Mouse (Mus musculus): ENCODE data around the gene Ugt1a5. TPM values are rescaled to one million over a fixed set of nuclear protein-coding genes. Genes with fewer than 3 reads are reported as not detected.

Gene Ugt1a5
- polyA plus RNA-seq, 1 experiment from 2014 or later, result not detected

GRCm38 (mm10) chr1:88226670-88227379 is 61.0 kb downstream of the Ugt1a5 start, which contains the start of gene Mroh2a:
TSS of gene Mroh2a (plus strand) at chr1:88226986.
- 54% methylated on average over 5 of the region's 5 CpGs for WGBS
- Histone ChIP-seq H3K27ac (no peak within 1 kb of the TSS), H3K9me3 (peaks cover 64% of the 10 kb centered on the region), H3K27me3 (no peaks in the 10 kb centered on the region), H3K9ac (no peak within 1 kb of the TSS), H3K4me1 (no peaks in the 10 kb centered on the region), H3K36me3 (no peaks in the 10 kb centered on the region), H3K4me2 (replicated peaks) (no peak within 1 kb of the TSS), H3K4me3 (no peak within 1 kb of the TSS)
- ATAC-seq (ENCODE audit: insufficient number of reproducible peaks, insufficient read depth, low FRiP score, low TSS enrichment), result no peak

DNA sequence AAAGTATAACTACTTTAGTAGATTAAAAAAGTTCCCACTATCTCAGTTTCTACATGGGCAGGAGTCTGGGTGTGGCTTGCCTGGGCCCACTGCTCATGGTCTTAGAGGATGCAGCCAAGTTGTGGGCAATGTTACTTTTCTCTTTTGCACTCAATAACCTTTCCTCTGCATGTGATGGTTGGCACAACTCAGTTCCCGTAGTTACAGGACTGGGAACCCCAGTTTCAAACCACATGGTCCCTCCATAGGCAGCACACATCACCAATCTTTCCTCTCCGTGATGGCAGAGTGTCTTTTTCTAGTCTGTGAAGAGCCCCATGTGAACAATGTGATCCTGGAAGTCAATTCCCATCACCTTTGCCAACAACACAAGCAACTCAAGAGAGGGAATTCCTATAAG is 61.7 kb downstream of the Ugt1a5 start:
- no peaks in the 10 kb centered on the region for H3K4me1 ChIP-seq

GRCm38 (mm10) chr1:88228121-88228520 is 62.3 kb downstream of the Ugt1a5 start:
- 68% methylated on average over 7 of the region's 7 CpGs for WGBS
- no peak overlapping the region for H3K4me2 ChIP-seq (replicated peaks)
- no peak for ATAC-seq (ENCODE audit: insufficient number of reproducible peaks, insufficient read depth, low FRiP score, low TSS enrichment)

More for the DNA sequence above, 61.7 kb downstream of the Ugt1a5 start:
- Histone ChIP-seq H3K27ac (no peak overlapping the region), H3K4me3 (no peak overlapping the region), H3K36me3 (no peaks in the 10 kb centered on the region), H3K4me2 (replicated peaks) (no peak overlapping the region), H3K27me3 (no peaks in the 10 kb centered on the region), H3K9ac (no peak overlapping the region), H3K9me3 (peaks cover 71% of the 10 kb centered on the region)
- no peak for ATAC-seq (ENCODE audit: insufficient number of reproducible peaks, insufficient read depth, low FRiP score, low TSS enrichment)
- 57% methylated on average over 2 of the region's 2 CpGs for whole genome bisulfite sequencing

DNA sequence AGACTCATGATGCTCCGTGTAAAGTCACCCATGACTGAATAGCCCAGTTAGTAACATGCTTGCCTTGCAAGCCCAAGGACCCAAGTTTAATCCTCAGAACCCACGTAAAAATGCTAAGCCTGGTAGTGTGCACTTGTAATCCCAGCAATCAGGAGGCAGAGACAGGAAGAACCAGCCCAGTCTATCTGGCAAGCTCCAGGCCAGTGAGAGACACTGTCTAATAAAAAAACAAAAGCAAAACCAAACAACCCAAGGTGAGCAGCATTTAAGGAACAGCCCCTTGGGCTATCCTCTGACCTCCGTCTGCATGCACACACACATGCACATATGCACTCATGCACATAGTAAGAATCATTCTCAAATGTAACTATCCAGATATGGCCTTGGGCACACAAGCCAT is 63.8 kb downstream of the Ugt1a5 start:
- Histone ChIP-seq H3K27ac (no peak overlapping the region), H3K9ac (no peak overlapping the region), H3K27me3 (no peaks in the 10 kb centered on the region), H3K4me1 (no peaks in the 10 kb centered on the region), H3K4me3 (no peak overlapping the region), H3K36me3 (no peaks in the 10 kb centered on the region), H3K4me2 (replicated peaks) (no peak overlapping the region), H3K9me3 (peaks cover 92% of the 10 kb centered on the region)
- no peak for ATAC-seq (ENCODE audit: insufficient number of reproducible peaks, insufficient read depth, low FRiP score, low TSS enrichment)
- 77% methylated on average over 3 of the region's 3 CpGs for WGBS

More at GRCm38 (mm10) chr1:88228121-88228520, 62.3 kb downstream of the Ugt1a5 start:
- Histone ChIP-seq H3K27me3 (no peaks in the 10 kb centered on the region), H3K27ac (no peak overlapping the region), H3K9ac (no peak overlapping the region), H3K36me3 (no peaks in the 10 kb centered on the region), H3K4me1 (no peaks in the 10 kb centered on the region), H3K4me3 (no peak overlapping the region), H3K9me3 (peaks cover 77% of the 10 kb centered on the region)

DNA sequence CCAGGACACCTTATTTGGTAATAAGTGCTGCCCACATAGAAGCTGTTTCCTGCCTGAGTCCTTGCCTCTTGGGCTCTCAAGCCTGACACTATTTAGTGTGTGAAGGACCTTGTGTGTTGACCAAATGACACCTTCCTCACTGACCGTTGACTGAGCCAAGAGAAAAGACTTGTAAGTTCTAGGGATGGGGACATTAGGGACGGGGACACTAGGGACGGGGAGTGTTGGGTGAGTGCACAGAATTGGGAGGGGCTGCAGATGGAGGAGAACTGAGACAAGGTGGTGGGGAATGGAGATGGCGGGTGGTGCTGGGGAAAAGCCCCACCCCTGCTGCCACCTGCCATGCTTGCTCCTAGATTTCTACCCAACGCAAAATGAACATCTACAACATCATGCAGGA is 64.2 kb downstream of the Ugt1a5 start:
- no peaks in the 10 kb centered on the region for H3K36me3 ChIP-seq
- no peak overlapping the region for H3K4me3 ChIP-seq
- H3K27ac ChIP-seq, result no peak overlapping the region
- H3K4me1 ChIP-seq, result no peaks in the 10 kb centered on the region
- H3K4me2 ChIP-seq (replicated peaks), result no peak overlapping the region
- H3K9me3 ChIP-seq, result peaks cover 96% of the 10 kb centered on the region
- ATAC-seq (ENCODE audit: insufficient number of reproducible peaks, insufficient read depth, low FRiP score, low TSS enrichment), result no peak
- no peak overlapping the region for H3K9ac ChIP-seq
- 86% methylated on average over 5 of the region's 5 CpGs for WGBS
- no peaks in the 10 kb centered on the region for H3K27me3 ChIP-seq

- Histone ChIP-seq H3K4me2 (replicated peaks) (no peak overlapping the region), H3K4me3 (no peak overlapping the region), H3K27me3 (no peaks in the 10 kb centered on the region), H3K9ac (no peak overlapping the region), H3K4me1 (no peaks in the 10 kb centered on the region), H3K36me3 (no peaks in the 10 kb centered on the region), H3K9me3 (peaks cover 98% of the 10 kb centered on the region), H3K27ac (no peak overlapping the region)
- ATAC-seq (ENCODE audit: insufficient number of reproducible peaks, insufficient read depth, low FRiP score, low TSS enrichment), result no peak
- 70% methylated on average over 7 of the region's 7 CpGs for WGBS
These were observed 64.6 kb downstream of the Ugt1a5 start for GRCm38 (mm10) chr1:88230421-88230820.

GRCm38 (mm10) chr1:88230981-88231802 is 65.4 kb downstream of the Ugt1a5 start:
- H3K9ac ChIP-seq, result no peak overlapping the region
- no peaks in the 10 kb centered on the region for H3K27me3 ChIP-seq
- no peak overlapping the region for H3K4me2 ChIP-seq (replicated peaks)
- 74% methylated on average over 6 of the region's 6 CpGs for WGBS
- no peaks in the 10 kb centered on the region for H3K4me1 ChIP-seq
- no peak overlapping the region for H3K4me3 ChIP-seq
- no peaks in the 10 kb centered on the region for H3K36me3 ChIP-seq
- H3K27ac ChIP-seq, result no peak overlapping the region
- H3K9me3 ChIP-seq, result peaks cover 98% of the 10 kb centered on the region
- ATAC-seq (ENCODE audit: insufficient number of reproducible peaks, insufficient read depth, low FRiP score, low TSS enrichment), result no peak

DNA sequence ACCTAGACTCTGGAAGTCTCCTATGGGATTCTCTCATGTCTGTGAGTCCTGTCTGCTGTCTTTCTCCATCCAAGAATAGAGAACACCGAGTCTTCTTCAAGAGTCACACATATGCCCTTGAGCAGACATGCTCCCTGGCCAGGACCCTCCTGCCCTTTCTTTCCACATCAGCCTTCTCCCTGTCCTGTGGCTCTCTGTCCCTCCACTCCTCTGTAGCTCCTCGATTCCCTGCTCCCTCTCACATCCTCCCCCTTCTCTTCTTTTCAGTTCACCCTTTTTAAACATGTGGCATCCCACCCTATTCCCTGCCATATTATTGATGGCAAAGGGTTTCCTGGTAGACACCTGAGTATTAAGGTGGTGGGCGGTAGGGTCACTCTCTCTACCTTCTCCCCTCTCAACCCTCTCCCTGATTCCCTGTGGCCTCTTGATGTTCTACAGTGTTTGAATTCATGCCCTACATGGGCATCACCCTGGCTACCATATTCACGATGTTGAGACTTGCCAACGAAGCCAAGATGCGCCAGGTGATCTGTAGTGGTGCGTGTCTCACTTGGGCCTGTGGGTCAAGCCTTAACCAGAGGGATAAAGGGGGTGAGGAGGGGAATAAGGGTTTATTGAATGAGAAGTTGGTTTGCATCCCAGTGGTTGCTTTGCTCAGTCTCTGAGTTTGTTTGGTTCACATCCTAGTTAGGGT is 66.1 kb downstream of the Ugt1a5 start:
- Histone ChIP-seq H3K4me2 (replicated peaks) (no peak overlapping the region), H3K9ac (no peak overlapping the region), H3K27ac (no peak overlapping the region), H3K36me3 (no peaks in the 10 kb centered on the region), H3K4me3 (no peak overlapping the region), H3K4me1 (no peaks in the 10 kb centered on the region), H3K27me3 (no peaks in the 10 kb centered on the region), H3K9me3 (peaks cover 96% of the 10 kb centered on the region)
- no peak for ATAC-seq (ENCODE audit: insufficient number of reproducible peaks, insufficient read depth, low FRiP score, low TSS enrichment)
- WGBS, result 65% methylated on average over 7 of the region's 7 CpGs

DNA sequence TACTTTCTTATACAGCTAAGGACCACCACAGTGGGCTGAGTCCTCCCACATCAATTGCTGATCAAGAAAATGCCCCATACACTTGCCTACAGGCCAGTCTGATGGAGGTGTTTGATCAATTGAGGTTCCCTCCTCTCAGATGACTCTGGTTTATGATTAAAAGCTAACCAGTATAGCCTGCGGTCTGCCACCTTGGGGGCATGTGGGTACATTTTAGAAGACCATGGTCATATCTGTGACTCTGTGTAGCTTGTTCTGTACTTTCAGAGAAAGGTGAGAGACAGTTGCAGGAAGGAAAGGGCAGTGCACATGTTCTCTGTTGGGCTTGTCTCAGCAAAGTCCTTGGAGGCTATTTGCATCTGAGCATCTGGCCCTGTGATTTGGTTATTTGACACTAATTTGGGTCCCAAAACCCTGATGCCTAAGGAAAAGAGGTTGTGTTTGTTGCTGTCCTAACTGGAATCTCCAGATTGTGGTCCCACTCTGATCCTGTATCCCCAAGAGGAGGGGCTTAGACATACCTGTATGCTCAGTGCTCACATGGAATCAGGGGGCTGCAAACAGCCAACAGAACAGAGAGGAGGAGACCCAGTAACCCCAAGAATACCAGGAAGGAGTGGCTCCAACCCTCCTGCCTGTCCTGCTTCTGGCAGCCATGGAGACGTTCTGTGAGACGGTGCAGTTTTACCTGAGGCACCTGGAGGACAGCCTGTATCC is 67.0 kb downstream of the Ugt1a5 start:
- no peaks in the 10 kb centered on the region for H3K4me1 ChIP-seq
- 55% methylated on average over 3 of the region's 3 CpGs for WGBS
- H3K4me2 ChIP-seq (replicated peaks), result no peak overlapping the region
- no peak for ATAC-seq (ENCODE audit: insufficient number of reproducible peaks, insufficient read depth, low FRiP score, low TSS enrichment)
- H3K4me3 ChIP-seq, result no peak overlapping the region
- no peaks in the 10 kb centered on the region for H3K27me3 ChIP-seq
- no peaks in the 10 kb centered on the region for H3K36me3 ChIP-seq
- no peak overlapping the region for H3K9ac ChIP-seq
- no peak overlapping the region for H3K27ac ChIP-seq
- H3K9me3 ChIP-seq, result peaks cover 97% of the 10 kb centered on the region

DNA sequence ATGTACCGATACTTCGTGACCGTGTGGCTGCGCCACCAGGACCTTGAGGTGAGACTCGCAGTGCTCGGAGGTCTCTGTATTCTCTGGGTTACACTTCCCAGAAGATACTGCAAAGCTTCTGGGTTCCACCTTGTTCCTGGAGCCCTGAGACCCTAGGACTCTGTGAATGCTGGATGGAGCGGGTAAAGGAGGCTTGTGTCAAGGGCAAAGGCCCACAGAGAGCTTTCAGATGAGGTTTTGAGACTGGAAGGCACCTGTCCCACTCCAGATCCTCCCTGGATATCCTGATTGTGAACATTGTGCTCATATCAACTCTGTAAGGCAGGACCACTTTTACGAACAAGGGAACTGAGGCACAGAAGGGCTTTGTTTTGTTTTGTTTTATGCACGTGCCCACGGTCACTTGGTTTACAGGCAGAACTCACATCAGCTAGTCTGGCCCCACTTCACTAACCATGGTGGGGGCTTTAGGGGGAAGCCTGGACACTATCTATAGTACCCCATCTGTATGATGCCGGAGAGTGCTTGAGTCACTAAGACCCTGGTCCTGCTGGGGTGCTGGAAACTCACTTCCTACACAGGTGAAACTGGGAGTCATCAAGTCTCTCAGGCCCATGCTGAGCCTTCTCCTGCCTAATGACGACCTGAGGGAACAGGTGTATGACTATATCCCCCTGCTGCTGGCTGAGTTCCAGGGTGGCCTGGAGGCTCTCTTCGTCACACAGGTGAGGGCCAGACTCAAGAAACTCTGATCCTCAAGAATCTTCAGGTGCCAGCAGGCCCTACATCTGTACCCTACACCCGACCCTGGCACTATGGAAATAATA is 67.8 kb downstream of the Ugt1a5 start:
- peaks cover 97% of the 10 kb centered on the region for H3K9me3 ChIP-seq
- no peaks in the 10 kb centered on the region for H3K36me3 ChIP-seq
- no peaks in the 10 kb centered on the region for H3K27me3 ChIP-seq
- H3K9ac ChIP-seq, result no peak overlapping the region
- H3K4me3 ChIP-seq, result no peak overlapping the region
- H3K4me2 ChIP-seq (replicated peaks), result no peak overlapping the region
- no peak for ATAC-seq (ENCODE audit: insufficient number of reproducible peaks, insufficient read depth, low FRiP score, low TSS enrichment)
- WGBS, result 68% methylated on average over 14 of the region's 14 CpGs
- H3K4me1 ChIP-seq, result no peaks in the 10 kb centered on the region
- no peak overlapping the region for H3K27ac ChIP-seq

GRCm38 (mm10) chr1:88234248-88234610 is 68.4 kb downstream of the Ugt1a5 start:
- 66% methylated on average over 4 of the region's 4 CpGs for WGBS
- no peak overlapping the region for H3K9ac ChIP-seq
- no peak for ATAC-seq (ENCODE audit: insufficient number of reproducible peaks, insufficient read depth, low FRiP score, low TSS enrichment)

More at GRCm38 (mm10) chr1:88234248-88234610, 68.4 kb downstream of the Ugt1a5 start:
- H3K9me3 ChIP-seq, result peaks cover 97% of the 10 kb centered on the region
- no peak overlapping the region for H3K4me3 ChIP-seq
- H3K27me3 ChIP-seq, result no peaks in the 10 kb centered on the region
- no peaks in the 10 kb centered on the region for H3K4me1 ChIP-seq
- no peak overlapping the region for H3K4me2 ChIP-seq (replicated peaks)
- no peak overlapping the region for H3K27ac ChIP-seq
- H3K36me3 ChIP-seq, result no peaks in the 10 kb centered on the region

Measured in embryonic facial prominence, embryonic 12.5 days (tissue).